Mouse (Mus musculus) right cerebral cortex, postnatal 14 days (tissue): ENCODE data around the gene Lemd1.

Source experiments
- DNase-seq: peaks from one replicate; pipeline ENCODE4 v3.0.0; 2022

Lemd1 gene

DNA sequence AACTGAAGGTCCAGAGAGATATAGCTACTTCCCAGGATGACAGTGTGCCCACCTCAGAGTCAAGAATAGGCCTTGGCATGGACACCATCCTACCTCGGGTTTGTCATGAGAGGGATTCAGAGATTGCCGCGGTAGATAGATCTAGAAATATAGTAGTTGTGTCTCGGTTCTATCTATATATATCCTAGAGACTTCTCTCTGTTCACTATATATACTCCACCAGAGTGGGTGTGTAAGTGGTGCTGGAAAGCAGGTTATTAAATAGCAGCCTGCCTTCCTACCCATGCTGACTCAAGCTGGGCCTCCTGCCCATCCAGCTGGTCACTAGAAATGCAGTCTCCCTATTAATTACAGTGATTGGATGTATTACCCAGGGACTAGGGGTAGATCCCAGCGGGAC lies 11.5 kb downstream of the Lemd1 start:
- DNase-seq = no peak

DNA sequence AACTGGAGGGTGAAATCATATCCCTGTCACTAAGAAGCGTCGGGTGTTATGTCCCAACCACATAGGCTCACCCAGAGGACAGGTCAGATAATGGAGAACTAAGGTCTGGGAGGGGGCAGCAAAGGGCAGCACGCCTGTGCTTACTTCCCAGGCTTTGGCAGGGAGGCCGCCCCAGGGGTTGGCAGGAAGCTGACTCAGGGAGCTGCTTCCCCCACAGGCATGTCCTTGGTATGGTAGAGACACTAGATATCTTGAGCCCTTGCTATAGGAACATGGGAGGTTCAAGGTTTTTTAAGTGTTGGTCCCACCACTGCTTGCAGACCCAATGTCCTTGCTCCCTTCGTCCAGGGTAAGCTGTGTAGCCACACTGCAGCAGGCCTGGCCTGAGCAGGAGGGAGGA lies 14.7 kb downstream of the Lemd1 start:
- no peak for DNase-seq

DNA sequence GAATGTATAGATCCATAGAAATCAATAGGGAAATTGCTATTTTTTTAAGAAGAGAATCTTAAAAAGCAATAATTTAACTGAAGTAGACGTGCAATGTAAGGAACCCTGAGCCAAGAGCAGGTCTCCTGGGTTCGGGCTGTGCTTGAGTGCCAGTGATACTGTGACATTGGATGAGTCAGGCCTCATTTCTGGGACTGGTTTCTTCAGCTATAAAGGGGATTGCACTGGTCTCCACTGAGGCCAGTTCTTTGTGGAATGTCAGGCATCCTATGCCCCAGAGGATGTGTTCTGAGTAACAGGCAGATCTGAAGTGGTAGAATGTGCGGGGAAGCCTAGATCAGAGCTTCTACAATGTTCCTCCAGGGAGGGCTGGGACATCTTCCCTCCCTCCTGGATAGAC lies 15.6 kb downstream of the Lemd1 start:
- DNase-seq = no peak

DNA sequence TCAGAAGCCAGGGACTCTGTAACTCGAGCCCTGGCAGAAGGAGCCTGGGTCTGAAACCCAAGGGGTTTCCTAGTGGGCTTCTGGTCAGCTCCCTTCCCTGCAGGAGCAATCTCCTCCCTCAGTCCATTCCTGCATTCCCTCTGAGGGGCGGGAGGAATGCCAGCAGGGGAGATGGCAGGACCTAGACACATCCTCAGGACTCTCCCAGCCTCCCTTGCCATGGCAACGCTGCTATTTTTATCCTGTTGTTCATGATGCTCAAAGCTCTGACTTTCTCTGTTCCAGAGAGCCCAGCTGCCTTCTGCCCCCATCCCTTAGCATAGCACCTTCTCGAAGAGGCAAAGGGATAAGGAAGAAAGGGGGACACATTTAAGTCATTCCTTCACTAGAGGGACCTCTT lies 16.9 kb downstream of the Lemd1 start:
- DNase-seq = peak; percentile 59

DNA sequence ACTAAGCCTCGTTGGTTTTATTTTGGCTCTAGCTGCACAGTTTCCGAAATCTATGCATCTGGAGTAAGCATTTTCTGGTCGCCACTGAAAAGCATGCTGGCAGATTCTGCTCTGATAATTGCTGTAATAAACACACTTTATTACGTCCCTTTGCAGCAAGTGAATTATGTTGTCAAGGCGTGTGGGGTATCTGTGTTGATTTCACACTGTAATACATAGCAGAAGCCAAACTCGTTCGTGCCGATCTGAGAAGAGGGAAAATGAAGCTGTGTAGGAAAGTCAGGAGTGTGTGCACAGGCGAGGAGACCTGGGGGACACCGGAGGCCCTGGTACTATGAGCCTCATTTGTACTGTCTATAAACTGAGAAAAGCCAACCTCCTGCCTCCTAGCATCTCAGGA lies 18.2 kb downstream of the Lemd1 start:
- DNase-seq = no peak

DNA sequence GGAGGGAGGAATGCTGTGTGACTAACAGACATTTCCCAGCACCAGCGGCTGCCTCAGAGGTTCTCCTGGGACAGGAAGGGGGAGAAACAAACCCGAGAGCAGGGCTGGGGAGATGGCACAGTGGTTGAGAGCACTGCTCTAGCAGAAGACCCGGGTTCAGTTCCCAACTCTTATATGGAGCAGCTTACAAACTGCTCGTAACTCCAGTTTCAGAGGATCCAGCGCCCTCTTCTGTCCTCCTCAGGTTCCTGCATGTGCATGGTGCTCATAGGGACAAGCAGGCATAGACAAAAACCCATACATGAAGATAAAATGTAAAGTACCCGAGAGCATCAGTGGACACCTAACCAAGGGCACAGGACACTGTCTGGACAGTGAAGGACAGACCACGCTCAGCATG lies 19.7 kb downstream of the Lemd1 start:
- DNase-seq = no peak

DNA sequence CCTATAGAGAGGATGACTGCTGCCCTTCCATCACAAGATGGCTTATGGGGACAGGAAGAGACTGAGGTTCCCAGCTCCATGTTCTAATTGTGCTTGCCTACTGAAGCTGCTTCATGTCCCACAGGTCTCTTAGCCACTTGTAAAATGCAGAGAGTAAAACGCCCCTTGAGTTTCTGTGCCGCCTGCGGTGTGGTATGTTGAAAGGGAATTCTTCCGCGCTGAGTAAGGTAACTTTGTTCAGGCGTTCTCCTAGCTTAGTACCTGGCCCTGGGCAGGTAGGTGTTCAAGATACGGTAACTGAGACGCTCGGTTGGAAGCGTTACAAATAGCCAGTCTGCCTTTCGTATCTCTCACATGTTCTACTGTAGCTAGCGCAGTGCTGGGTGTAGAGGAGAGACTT lies 20.4 kb downstream of the Lemd1 start:
- DNase-seq = no peak

DNA sequence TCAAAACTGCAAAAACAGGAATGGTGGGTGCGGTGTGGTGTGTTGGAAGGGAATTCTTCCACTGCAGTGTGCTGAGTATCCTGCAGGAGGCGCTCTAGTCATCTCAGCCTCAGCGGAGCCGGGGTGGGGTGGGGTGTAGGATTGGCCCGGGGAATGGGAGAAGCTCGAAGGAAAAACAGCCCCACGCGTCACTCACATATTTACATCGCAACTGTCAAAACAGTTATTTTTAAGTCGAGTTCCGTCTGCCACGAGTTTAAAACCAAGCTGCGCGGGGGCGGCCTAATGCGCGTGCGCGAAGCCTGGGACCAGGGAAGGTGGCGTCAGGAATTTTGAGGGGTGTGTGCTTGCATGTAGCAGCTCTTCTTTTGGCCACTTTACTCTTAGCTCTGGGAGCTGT lies 21.0 kb downstream of the Lemd1 start:
- DNase-seq = peak; percentile 90

DNA sequence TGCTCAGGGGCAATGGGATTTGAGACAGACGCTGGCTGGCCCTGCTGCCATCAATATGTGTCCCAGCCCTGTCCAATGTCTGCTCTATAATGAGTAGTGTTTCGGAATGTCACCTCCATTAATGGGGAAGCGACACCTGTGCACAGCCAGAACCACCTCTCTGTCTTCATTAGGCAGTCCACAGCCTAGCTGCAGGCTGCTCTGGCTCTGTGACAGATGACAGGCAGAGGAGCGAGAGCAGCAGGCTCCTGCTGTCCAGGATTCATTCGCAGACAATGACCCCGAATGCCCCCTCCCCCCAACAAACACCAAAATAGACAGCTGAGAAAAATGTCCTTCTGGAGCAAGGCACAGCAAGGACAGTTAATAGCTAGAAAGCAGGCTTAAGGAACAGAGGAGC lies 21.8 kb downstream of the Lemd1 start:
- DNase-seq = no peak

DNA sequence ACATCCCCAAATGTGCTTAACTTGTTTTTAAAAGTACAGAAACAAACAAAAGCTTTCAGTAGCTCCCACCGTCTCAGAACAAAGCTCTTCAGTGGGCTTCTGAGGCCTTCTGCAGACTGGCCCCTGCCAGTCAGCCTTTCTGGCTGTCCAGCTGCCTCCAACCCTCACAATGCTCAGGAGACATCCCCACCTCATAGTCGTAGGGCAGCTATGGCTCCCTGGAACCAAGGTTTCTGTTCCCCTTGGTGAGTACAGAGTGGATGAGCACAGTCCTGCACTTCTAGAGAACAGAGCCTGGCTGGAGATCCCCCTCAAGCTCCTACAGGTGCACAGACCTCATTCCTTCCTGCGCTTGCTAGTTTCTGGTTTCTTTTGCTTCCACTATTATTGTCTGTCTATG lies 25.0 kb downstream of the Lemd1 start:
- DNase-seq = no peak

DNA sequence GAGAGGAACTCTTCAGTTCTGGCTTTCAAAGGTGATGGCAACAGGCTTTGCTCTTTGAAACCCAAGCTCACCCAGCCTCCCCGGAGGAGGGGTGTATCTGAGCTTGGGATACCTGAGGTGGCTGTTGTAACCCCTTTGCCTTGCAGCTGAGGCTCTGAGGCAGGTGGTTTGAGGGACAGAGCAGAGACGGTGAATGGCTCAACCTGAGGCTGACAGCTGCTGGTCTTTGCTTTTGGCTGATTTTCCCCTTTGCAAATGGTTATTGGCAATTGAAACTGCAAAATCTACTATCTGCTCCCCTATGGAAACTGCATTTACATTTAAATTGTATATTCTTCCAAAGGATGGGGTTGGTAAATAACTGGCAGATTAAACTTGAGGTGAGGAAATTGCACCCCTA lies 30.4 kb downstream of the Lemd1 start:
- DNase-seq = no peak

DNA sequence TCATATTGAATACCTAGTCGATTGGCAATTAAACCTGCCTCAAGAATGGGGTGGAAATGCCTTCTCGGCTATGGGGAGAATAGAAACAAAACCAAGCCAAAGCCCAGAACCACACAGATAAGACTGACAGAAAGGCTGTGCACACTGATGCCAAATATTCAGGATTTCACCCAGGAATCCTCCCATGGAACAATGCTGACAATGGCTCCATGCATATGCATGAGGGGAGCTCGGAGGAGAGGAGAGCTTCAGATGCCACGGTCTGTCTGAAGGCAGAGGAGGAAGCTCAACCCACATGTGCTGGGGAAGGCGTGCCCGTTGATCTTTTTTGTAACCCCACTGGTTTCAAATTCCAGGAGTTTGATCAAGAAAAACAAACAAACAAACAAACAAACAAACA lies 30.9 kb downstream of the Lemd1 start:
- no peak for DNase-seq

DNA sequence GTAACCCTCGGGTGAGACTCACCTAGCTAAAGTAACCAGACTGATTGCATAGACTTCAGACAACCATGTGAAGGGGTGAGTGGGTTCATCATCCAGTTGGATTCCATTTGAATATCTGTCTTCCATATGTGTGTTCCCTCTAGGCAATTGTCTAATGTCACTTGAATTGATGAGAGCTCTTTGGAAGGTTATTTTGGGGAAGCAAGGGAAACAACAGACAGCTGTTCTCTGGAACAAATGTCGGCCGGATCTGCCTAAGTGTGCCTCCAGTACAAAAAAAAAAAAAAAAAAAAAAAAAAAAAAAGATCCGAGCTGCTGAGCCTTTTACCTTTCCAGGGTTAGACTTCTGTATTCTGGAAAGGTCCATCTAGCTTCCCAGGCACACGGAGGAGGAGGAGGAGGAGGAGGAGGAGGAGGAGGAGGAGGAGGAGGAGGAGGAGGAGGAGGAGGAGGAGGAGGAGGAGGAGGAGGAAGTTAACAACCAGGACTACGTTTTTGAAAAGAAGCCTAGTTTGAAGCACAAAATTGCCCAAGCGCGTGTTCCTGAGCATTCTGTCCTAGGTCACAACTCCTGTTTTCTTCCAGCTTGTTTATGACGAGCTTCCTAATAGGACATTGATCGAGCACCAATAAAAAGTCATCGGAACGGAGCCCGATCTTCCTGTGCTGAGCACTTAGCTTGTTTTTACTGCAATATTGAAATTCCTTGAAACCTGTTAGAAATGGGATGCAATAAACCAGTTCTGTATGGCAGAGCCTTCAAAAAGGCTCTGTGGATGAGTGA lies 35.3 kb downstream of the Lemd1 start:
- no peak for DNase-seq

DNA sequence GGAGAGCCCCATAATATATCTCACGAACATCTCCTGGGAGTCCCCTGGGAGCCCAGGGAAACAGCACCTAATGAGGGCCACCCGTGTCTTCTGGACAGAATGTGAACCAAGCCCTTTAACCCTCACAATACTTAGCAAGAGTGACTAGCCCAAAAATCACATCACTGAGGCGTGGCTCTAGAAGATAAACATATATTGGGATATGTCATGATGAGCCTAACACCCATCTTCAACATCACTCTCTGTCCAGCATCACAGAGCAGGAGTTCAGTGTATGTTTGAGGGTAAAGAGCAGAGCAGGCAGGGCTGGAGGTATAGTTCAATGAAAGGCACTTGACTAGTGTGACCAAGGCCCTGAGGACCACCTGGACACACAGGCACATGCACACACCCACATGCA lies 38.4 kb downstream of the Lemd1 start, which contains the start of gene Gm10188:
TSS of gene Gm10188 (minus strand) at position 101 of the 400 bp plus-strand sequence.
- DNase-seq = no peak

DNA sequence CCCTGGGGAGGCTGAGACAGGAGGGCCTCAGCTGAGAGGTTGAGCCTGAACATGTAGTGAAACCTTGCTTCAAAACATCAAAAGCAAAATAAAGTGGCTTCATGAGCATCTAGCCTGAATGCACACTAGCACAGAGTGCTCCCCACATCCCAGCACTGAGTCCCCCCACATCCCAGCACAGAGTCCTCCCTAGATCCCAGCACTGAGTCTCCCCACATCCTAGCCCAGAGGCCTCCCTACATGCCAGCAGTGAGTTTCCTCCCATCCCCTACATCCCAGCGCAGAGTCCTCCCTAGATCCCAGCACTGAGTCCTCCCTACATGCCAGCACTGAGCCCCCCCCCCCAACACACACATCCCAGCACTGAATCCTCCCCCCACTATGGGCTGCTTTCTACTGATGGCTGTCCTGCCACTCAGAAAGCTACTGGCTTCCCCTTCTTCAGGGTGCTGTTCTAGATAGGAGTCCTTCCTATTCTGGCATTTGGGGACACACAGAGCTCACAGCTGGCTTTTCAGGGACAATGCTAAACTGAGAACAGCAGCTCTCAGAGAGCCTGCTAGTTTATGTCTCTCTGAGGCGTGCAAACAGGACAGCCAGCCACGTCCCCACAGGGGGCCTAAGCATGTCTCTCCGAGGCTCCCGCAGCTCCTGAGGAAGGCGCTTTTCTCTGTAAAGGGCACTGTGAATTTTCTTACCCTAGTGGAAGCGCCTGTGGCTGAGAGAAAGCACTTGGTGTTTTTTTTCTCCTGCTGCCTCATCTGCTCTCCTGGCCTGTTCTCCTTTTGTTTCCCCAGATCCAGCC lies 40.4 kb downstream of the Lemd1 start:
- no peak for DNase-seq

DNA sequence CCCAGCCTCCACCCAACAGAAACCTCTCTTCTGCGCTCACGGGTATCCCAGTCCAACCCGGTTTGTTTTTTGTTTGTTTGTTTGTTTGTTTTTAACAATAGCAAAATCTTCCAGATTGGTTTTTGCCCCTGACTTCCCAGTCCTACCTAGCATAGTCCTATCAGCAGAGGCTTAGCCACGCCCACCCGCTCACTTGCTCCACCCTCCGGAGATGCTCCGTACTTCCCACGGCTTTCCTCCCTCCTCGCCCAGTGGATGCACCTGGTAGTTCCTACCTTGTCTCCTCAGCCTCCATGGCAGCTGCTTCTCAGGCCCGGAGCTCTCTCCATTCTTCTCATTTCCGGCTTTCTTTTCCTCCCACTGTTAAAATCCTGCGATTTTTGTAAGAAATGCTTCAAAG lies 42.3 kb downstream of the Lemd1 start:
- DNase-seq = peak; percentile 39

DNA sequence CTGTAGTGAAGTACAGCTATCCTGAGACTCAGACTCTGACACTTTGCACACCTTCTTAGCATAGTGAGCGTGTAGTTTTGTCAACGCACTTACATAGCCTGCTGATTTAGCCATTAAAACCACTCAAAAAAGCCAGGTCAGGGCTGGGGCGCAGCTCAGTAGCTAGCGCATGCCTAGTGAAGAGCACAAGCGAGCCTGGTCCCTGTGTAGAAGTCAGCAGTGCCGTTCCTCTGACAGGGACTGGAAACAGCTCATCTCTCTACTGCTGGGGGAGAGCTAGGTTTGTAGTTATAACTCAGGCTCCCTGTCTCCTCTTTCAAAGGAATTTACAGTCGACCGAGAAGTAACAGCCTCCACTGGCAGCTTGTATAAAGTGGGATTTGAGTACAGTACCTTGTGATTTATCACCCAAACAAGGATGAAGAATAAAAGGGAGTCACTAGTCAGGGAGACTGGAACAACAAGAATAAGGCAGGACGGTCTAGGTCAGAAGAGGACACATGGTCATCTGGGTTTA lies 43.6 kb downstream of the Lemd1 start:
- DNase-seq = no peak

DNA sequence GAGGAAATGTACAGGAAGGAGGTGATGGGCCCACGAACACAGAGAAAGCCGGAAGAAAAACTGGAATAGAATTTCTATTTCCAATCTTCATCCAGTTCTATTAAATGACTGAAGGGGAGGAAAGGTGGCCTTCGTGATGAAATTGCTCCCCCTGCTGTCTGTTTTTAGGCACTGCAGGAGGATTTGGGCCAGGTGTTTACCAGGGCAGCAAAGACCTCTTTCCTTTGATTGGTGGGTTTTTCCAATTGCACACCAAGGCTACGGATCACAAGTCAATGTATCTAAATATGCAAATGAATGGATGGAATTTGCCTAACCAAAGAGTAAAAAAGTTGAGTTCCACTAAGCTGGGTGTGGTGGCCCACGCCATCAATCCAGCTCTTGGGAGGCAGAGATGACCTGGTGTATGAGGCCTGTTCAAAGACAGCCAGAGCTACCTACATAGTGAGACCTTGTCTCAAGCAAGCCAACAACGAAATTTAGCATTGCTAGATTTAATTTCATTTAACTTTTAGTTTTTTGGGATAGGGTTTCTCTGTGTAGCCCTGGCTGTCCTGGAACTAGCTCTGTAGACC lies 46.4 kb downstream of the Lemd1 start:
- DNase-seq = peak; percentile 28

DNA sequence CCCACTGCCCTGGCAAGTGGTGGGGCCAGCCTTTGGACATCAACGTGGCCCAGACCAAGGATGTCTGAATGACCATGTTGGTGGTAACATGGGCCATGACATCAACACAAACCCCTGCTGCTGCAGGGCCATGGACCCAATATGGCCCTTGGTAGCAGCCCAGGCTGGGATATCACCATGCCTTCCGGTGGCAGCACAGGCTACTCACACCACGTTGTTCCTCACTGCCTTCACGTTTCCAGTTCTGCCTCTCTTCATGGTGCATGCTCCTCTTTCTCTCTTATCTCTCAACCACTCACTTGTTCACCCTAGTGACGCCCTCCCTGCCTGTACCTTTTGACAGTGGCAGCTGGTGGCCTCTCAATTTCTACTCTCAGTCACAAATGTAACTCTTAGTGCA lies 53.8 kb downstream of the Lemd1 start:
- no peak for DNase-seq

DNA sequence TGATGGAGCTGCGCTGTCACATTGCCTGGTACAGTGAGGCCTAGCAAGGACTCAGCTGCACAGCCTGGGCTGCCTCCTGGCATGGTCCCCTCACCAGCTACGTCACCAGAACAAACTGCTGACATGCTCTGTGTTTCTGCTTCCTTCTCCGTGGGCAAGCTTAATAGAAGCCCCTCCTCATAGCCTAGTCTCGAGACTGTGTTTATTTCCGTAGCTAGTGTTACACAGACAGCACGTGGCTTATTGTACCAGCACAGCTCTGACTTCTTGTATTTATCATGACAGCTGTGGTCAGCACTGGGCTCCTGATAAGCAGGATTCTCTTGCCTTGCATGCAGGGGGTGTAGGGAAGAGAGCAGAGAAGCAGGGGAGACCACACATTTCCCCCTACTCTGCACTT lies 54.9 kb downstream of the Lemd1 start:
- no peak for DNase-seq

DNA sequence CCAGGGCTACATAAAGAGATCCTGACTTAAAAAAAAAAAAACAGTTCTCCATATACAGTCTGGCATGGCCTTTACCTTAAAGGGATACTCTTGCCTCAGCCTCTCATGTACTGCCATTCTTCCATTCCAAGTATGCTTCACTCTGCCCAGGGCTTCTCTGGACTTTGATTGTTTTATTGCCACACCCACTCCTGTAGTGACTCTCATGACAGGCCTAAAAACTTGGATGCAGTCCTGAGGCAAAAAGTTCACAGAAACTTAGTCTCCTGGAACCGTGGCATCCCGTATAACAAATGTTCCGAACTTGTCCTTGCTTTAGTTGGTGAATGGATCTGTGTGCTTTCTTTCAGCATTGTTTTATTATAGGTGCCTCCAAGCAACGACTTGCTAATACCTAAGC lies 55.4 kb downstream of the Lemd1 start:
- DNase-seq = no peak

DNA sequence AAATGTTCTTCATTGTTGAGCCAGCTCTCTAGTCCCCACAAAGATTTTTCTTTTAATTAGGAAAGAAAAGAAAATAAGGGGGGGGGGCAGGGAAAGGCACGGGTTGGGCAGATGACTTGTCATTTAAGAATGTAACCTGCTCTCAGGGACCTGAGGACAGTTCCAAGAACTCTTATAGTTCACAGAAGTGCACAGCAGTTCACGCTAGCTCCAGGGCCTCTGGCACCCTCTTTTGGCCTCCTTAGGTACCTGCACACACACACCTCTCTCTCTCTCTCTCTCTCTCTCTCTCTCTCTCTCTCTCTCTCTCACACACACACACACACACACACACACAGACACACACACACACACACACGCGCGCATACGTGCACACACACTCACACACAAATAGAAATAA lies 63.2 kb downstream of the Lemd1 start:
- no peak for DNase-seq

DNA sequence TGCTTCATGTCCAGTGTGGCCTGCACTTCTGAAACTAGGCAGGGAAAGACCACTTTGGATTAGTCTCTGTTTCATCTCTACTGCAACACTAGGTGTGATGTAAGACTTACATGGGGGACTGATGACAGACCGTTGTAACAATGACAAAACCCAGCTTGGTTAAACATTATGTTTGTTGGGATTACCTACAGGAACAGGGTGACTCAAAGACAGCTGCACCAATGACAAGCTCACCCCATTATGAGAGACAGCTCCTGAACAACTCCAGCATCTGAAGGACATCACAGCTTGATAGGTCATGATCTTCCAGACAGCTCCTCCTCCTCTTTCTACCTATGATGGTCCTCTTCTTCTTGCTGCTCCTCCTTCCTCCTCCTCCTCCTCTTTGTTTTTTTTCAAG lies 69.1 kb downstream of the Lemd1 start:
- no peak for DNase-seq

DNA sequence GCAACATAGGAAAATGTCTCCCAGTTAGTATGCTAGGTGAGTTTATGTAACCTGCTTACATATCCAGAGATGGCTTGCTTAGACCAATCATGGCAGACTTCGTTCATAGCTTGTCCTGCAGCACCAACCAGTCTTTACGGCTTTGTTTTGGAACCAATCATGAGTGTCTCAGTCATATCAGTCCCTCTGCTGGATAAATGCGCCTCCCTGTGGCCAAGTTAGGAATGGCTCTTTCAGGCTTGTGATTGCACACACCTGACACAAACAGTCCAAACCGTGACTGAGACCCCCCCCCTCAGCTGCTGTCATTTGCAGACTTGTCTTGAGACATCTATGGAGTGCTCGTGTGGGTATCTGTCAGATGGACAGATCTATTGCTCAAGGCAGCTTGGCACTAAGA lies 69.8 kb downstream of the Lemd1 start:
- no peak for DNase-seq
